9 mouse cellular contexts compared by ENCODE assay signal in genomic region chr5:73359752-73360141, GRCm38 (mm10). TPM values are rescaled to one million over a fixed set of nuclear protein-coding genes. Genes with fewer than 3 reads are reported as not detected.
DNase-seq lines count a peak whose midpoint lies in the region; ATAC-seq and TF ChIP-seq lines count a peak whose summit lies in the region.
"Had no signal": no experiment of that assay in that cellular context is flagged by ENCODE, and none has a peak within 500 bp of the region (broad histone marks: within the 10 kb centered on the region; RNA-seq: fewer than 3 reads in every experiment).

No protein-coding gene starts in this region.

- 30% methylated on average over 12 of the region's 12 CpGs for WGBS in lung, embryonic 15.5 days
- WGBS in lung, adult 2 months: 36% methylated on average over 12 of the region's 12 CpGs
- 45% methylated on average over 12 of the region's 12 CpGs for WGBS in forebrain, embryonic 16.5 days

- ATAC-seq in lung, embryonic 15.5 days (ENCODE audit: borderline replicate concordance, extremely low read depth, low FRiP score, low TSS enrichment): no peak
- no peak for ATAC-seq in forebrain, embryonic 16.5 days

- no peaks in the 10 kb centered on the region for H3K36me3 ChIP-seq in lung, embryonic 15.5 days
- H3K36me3 ChIP-seq in forebrain, embryonic 16.5 days (ENCODE audit: control insufficient read depth, insufficient read depth): no peaks in the 10 kb centered on the region

- intact Hi-C loops in left cerebral cortex, postnatal 14 days (cut with DNase I): no loop called here

- H3K4me3 ChIP-seq in lung, embryonic 15.5 days: no peak overlapping the region
- H3K4me3 ChIP-seq in lung, adult 2 months (replicated peaks; ENCODE audit: extremely low read depth, low read depth, low read length): no peak overlapping the region
- H3K4me3 ChIP-seq in forebrain, embryonic 16.5 days (replicated peaks; ENCODE audit: low read length): no peak overlapping the region

- no peaks in the 10 kb centered on the region; the same call in 1 of the 2 replicates for H3K27me3 ChIP-seq in lung, embryonic 15.5 days
- H3K27me3 ChIP-seq in forebrain, embryonic 16.5 days (replicated peaks; ENCODE audit: control insufficient read depth, insufficient read depth, low read length): no peaks in the 10 kb centered on the region

- H3K9ac ChIP-seq in lung, embryonic 15.5 days: no peak overlapping the region
- no peak overlapping the region for H3K9ac ChIP-seq in forebrain, embryonic 16.5 days (replicated peaks; ENCODE audit: low read depth, low read length)

- TF ChIP-seq POLR2A in lung, adult 2 months (IDR thresholded peaks at IDR 0.05; ENCODE audit: borderline replicate concordance, extremely low read depth, low read depth, low read length): no peak

- H3K27ac ChIP-seq in lung, embryonic 15.5 days: no peak overlapping the region
- no peak overlapping the region for H3K27ac ChIP-seq in forebrain, embryonic 16.5 days (ENCODE audit: low read length)
- H3K27ac ChIP-seq: macrophage had no signal

- no peaks in the 10 kb centered on the region for H3K9me3 ChIP-seq in lung, embryonic 15.5 days
- H3K9me3 ChIP-seq in forebrain, embryonic 16.5 days (ENCODE audit: control insufficient read depth, low read length): no peaks in the 10 kb centered on the region

- no peak for TF ChIP-seq CTCF in lung, adult 2 months (IDR thresholded peaks at IDR 0.05; ENCODE audit: insufficient read depth, low read length)

- H3K4me2 ChIP-seq in lung, embryonic 15.5 days: peak overlapping the region; percentile 19
- peak overlapping the region; percentile 10; the same call in 1 of the 2 replicates for H3K4me2 ChIP-seq in forebrain, embryonic 16.5 days (ENCODE audit: low read length)

- H3K4me1 ChIP-seq in lung, embryonic 15.5 days: 0 out of 2 replicates have a peak, but pooled peaks cover 6% of the 10 kb centered on the region
- H3K4me1 ChIP-seq in lung, adult 2 months (ENCODE audit: control insufficient read depth, insufficient read depth, low read length): no peaks in the 10 kb centered on the region
- H3K4me1 ChIP-seq in forebrain, embryonic 16.5 days (replicated peaks; ENCODE audit: control insufficient read depth, insufficient read depth, low read length): no peaks in the 10 kb centered on the region

- DNase-seq in lung, adult 2 months: no peak
- DNase-seq in left cerebral cortex, postnatal 14 days (ENCODE audit: low spot score in 2 of 2): peak; percentile 79 to 92
- peak; percentile 66 for DNase-seq in right cerebral cortex, postnatal 25 days
- no peak for DNase-seq in cerebellum, postnatal 4 days (ENCODE audit: low spot score in 2 of 2)
- no peak for DNase-seq in gastrocnemius, postnatal 10 days
- no peak for DNase-seq in spleen, postnatal 10 days (ENCODE audit: low spot score in 2 of 2)

RNA-seq across cellular contexts. Expression of gene Ociad2, which starts 18.9 kb away (rescaled TPM):
- 41.1 and 42.4 TPM in 2 replicates for polyA plus RNA-seq in lung, embryonic 15.5 days (2015; fragmentation: Nextera tagmentation; extraction: Ambion mirVana)
- polyA plus RNA-seq in lung, adult 2 months (2012; rRNA removed): 3.0 and 4.3 TPM in 2 replicates
- 21.5 and 22.6 TPM in 2 replicates for polyA plus RNA-seq in forebrain, embryonic 16.5 days (2015; fragmentation: Nextera tagmentation; extraction: Ambion mirVana)
- total RNA-seq in left cerebral cortex, postnatal 14 days (2021): 100 to 1,000 TPM in 1 of 2 experiments, 10 to 100 TPM in 1; 88.3 to 110 TPM
- total RNA-seq in gastrocnemius, postnatal 10 days (2021): 10 to 100 TPM; 33.0 to 36.0 TPM

RNA-seq across cellular contexts. Expression of gene Cwh43, which starts 46.1 kb away (rescaled TPM):
- polyA plus RNA-seq in lung, embryonic 15.5 days (2015; fragmentation: Nextera tagmentation; extraction: Ambion mirVana): not detected in 2 replicates
- 0.06 and 0.78 TPM in 2 replicates for polyA plus RNA-seq in lung, adult 2 months (2012; rRNA removed)
- 0.17 TPM in 1 of 2 replicates, not detected in the other for polyA plus RNA-seq in forebrain, embryonic 16.5 days (2015; fragmentation: Nextera tagmentation; extraction: Ambion mirVana)
- total RNA-seq in left cerebral cortex, postnatal 14 days (2021): 1 to 10 TPM; 4.0 to 6.4 TPM
- not detected for total RNA-seq in gastrocnemius, postnatal 10 days (2021)
- polyA plus RNA-seq: macrophage had no signal

Comparison
In these comparisons a context has a peak if more than half of its experiments do, and no peak if none do; other contexts are left out.
1. DNase-seq: peak in left cerebral cortex, postnatal 14 days (2 of 2) and right cerebral cortex, postnatal 25 days (single experiment); none in lung, adult 2 months (single experiment), cerebellum, postnatal 4 days (0 of 2), gastrocnemius, postnatal 10 days (single experiment) and spleen, postnatal 10 days (0 of 2).